Mouse (Mus musculus): ENCODE measurements around the gene Ifna11.
A peak's percentile ranks its signal among the peaks of the same experiment; 100 is the strongest.
"Not testable (repeated sequence)": the region's sequence is repeated elsewhere in the genome, so short reads cannot be mapped to it uniquely, and the experiment has no call there.

Gene Ifna11

GRCm38 (mm10) chr4:88819659-88820058 lies at the start of gene Ifna11:
Gene Ifna11, plus strand, starts transcription at chr4:88819959.
- DNase-seq (ENCODE audit: low spot score in 2 of 2): no peak

GRCm38 (mm10) chr4:88773534-88773933 lies 46.2 kb upstream of the Ifna11 start, which contains the start of gene Gm13290:
Gene Gm13290, plus strand, starts transcription at chr4:88773834.
- DNase-seq (ENCODE audit: low spot score in 2 of 2): not testable (repeated sequence)

- DNase-seq (ENCODE audit: low spot score in 2 of 2): not testable (repeated sequence)
Measured at GRCm38 (mm10) chr4:88776622-88777021, 43.1 kb upstream of the Ifna11 start, which contains the start of gene Gm13289. Gene Gm13289, plus strand, starts transcription at chr4:88776922.

- DNase-seq (ENCODE audit: low spot score in 2 of 2): not testable (repeated sequence)
Measured at GRCm38 (mm10) chr4:88779550-88779949, 40.2 kb upstream of the Ifna11 start, which contains the start of gene Gm13272. Gene Gm13272, plus strand, starts transcription at chr4:88779850.

GRCm38 (mm10) chr4:88780320-88780719 lies 39.4 kb upstream of the Ifna11 start:
- DNase-seq (ENCODE audit: low spot score in 2 of 2): not testable (repeated sequence)

GRCm38 (mm10) chr4:88781831-88782230 lies 37.9 kb upstream of the Ifna11 start, which contains the start of gene Ifnz:
Gene Ifnz, plus strand, starts transcription at chr4:88782131.
- DNase-seq (ENCODE audit: low spot score in 2 of 2): not testable (repeated sequence)

GRCm38 (mm10) chr4:88782335-88782734 lies 37.4 kb upstream of the Ifna11 start:
- DNase-seq (ENCODE audit: low spot score in 2 of 2): not testable (repeated sequence)

- not testable (repeated sequence) for DNase-seq (ENCODE audit: low spot score in 2 of 2)
Measured at GRCm38 (mm10) chr4:88785409-88785808, 34.4 kb upstream of the Ifna11 start, which contains the start of gene Gm13276. Gene Gm13276, plus strand, starts transcription at chr4:88785709.

- DNase-seq (ENCODE audit: low spot score in 2 of 2): peak; percentile 66 to 70
Measured at GRCm38 (mm10) chr4:88788402-88788801, 31.4 kb upstream of the Ifna11 start, which contains the start of gene Gm13277. Gene Gm13277, plus strand, starts transcription at chr4:88788632.

GRCm38 (mm10) chr4:88791250-88791649 lies 28.5 kb upstream of the Ifna11 start, which contains the start of gene Gm13278:
Gene Gm13278, plus strand, starts transcription at chr4:88791550.
- DNase-seq (ENCODE audit: low spot score in 2 of 2): not testable (repeated sequence)

GRCm38 (mm10) chr4:88793936-88794675 lies 25.7 kb upstream of the Ifna11 start, which contains the start of gene Gm13275:
Gene Gm13275, plus strand, starts transcription at chr4:88794487.
- peak; percentile 55 to 58 for DNase-seq (ENCODE audit: low spot score in 2 of 2)

GRCm38 (mm10) chr4:88797097-88797496 lies 22.7 kb upstream of the Ifna11 start, which contains the start of gene Gm13279:
Gene Gm13279, plus strand, starts transcription at chr4:88797397.
- not testable (repeated sequence) for DNase-seq (ENCODE audit: low spot score in 2 of 2)

- DNase-seq (ENCODE audit: low spot score in 2 of 2): not testable (repeated sequence)
Measured at GRCm38 (mm10) chr4:88799365-88799764, 20.4 kb upstream of the Ifna11 start, which contains the start of gene Gm13285. Gene Gm13285, plus strand, starts transcription at chr4:88799665.

- not testable (repeated sequence) for DNase-seq (ENCODE audit: low spot score in 2 of 2)
Measured at GRCm38 (mm10) chr4:88802954-88803353, 16.8 kb upstream of the Ifna11 start, which contains the start of gene Gm13287. Gene Gm13287, plus strand, starts transcription at chr4:88803254.

- not testable (repeated sequence) for DNase-seq (ENCODE audit: low spot score in 2 of 2)
Measured at GRCm38 (mm10) chr4:88805231-88805630, 14.5 kb upstream of the Ifna11 start, which contains the start of gene Gm13288. Gene Gm13288, plus strand, starts transcription at chr4:88805531.

- peak in 1 of 2 experiments; percentile 9 for DNase-seq (ENCODE audit: low spot score in 2 of 2)
Measured at GRCm38 (mm10) chr4:88805761-88806160, 14.0 kb upstream of the Ifna11 start.

GRCm38 (mm10) chr4:88815928-88816327 lies 3.8 kb upstream of the Ifna11 start, which contains the start of gene Ifna7:
Gene Ifna7, plus strand, starts transcription at chr4:88816228.
- DNase-seq (ENCODE audit: low spot score in 2 of 2): no peak

GRCm38 (mm10) chr4:88822995-88823394 lies 3.2 kb downstream of the Ifna11 start:
- no peak for DNase-seq (ENCODE audit: low spot score in 2 of 2)

- DNase-seq (ENCODE audit: low spot score in 2 of 2): not testable (repeated sequence)
Measured at GRCm38 (mm10) chr4:88827116-88827515, 7.4 kb downstream of the Ifna11 start, which contains the start of gene Ifna6. Gene Ifna6, plus strand, starts transcription at chr4:88827416.

- no peak for DNase-seq (ENCODE audit: low spot score in 2 of 2)
Measured at GRCm38 (mm10) chr4:88830523-88830922, 10.8 kb downstream of the Ifna11 start.

GRCm38 (mm10) chr4:88835225-88835624 lies 15.5 kb downstream of the Ifna11 start, which contains the start of gene Ifna5:
Gene Ifna5, plus strand, starts transcription at chr4:88835525.
- DNase-seq (ENCODE audit: low spot score in 2 of 2): not testable (repeated sequence)

- no peak for DNase-seq (ENCODE audit: low spot score in 2 of 2)
Measured at GRCm38 (mm10) chr4:88838828-88839227, 19.1 kb downstream of the Ifna11 start.

Data from spleen, postnatal 36 days (tissue).